In genomic region chr11:81926393-81926792, GRCm38 (mm10) we compare ENCODE assay signal across 25 mouse cellular contexts. TPM values are rescaled to one million over a fixed set of nuclear protein-coding genes. Genes with fewer than 3 reads are reported as not detected.
A peak's percentile ranks its signal among the peaks of the same experiment; 100 is the strongest.
DNase-seq lines count a peak whose midpoint lies in the region; ATAC-seq and TF ChIP-seq lines count a peak whose summit lies in the region.
"Had no signal": no experiment of that assay in that cellular context is flagged by ENCODE, and none has a peak within 500 bp of the region (broad histone marks: within the 10 kb centered on the region; RNA-seq: fewer than 3 reads in every experiment).

No protein-coding gene starts in this region.

- TF ChIP-seq CTCF in hindbrain, postnatal 0 days (IDR thresholded peaks at IDR 0.05; ENCODE audit: low read depth) = no peak

- no peak overlapping the region; the same call in 1 of the 2 replicates for H3K27ac ChIP-seq in hindbrain, embryonic 10.5 days
- H3K27ac ChIP-seq in hindbrain, postnatal 0 days = no peak overlapping the region
- H3K27ac ChIP-seq: embryonic facial prominence, embryonic 15.5 days; forebrain, embryonic 15.5 days; heart, embryonic 10.5 days; hindbrain, embryonic 15.5 days; limb, embryonic 12.5 days; liver, embryonic 13.5 days; stomach, embryonic 15.5 days had no signal

- no peaks in the 10 kb centered on the region for H3K4me1 ChIP-seq in hindbrain, embryonic 10.5 days (replicated peaks)
- H3K4me1 ChIP-seq in hindbrain, postnatal 0 days (ENCODE audit: insufficient read depth, low read length) = no peaks in the 10 kb centered on the region
- H3K4me1 ChIP-seq: embryonic facial prominence, embryonic 15.5 days; forebrain, embryonic 15.5 days; heart, embryonic 10.5 days; hindbrain, embryonic 15.5 days; limb, embryonic 12.5 days; liver, embryonic 13.5 days; stomach, embryonic 15.5 days had no signal

- no peak for ATAC-seq in hindbrain, postnatal 0 days
- ATAC-seq: forebrain, embryonic 15.5 days; intestine, embryonic 16.5 days had no signal

- no peaks in the 10 kb centered on the region for H3K36me3 ChIP-seq in hindbrain, embryonic 10.5 days
- no peaks in the 10 kb centered on the region for H3K36me3 ChIP-seq in hindbrain, postnatal 0 days (ENCODE audit: insufficient read depth, low read length)
- H3K36me3 ChIP-seq: embryonic facial prominence, embryonic 15.5 days; forebrain, embryonic 15.5 days; heart, embryonic 10.5 days; hindbrain, embryonic 15.5 days; limb, embryonic 12.5 days; liver, embryonic 13.5 days; stomach, embryonic 15.5 days had no signal

- H3K9ac ChIP-seq in hindbrain, postnatal 0 days (replicated peaks; ENCODE audit: low read length) = no peak overlapping the region
- H3K9ac ChIP-seq: embryonic facial prominence, embryonic 15.5 days; forebrain, embryonic 15.5 days; hindbrain, embryonic 15.5 days; limb, embryonic 12.5 days; liver, embryonic 13.5 days; lung, embryonic 14.5 days; stomach, embryonic 15.5 days had no signal

- no peak overlapping the region for H3K4me2 ChIP-seq in hindbrain, postnatal 0 days (ENCODE audit: low read depth, low read length)
- H3K4me2 ChIP-seq: embryonic facial prominence, embryonic 15.5 days; forebrain, embryonic 15.5 days; hindbrain, embryonic 15.5 days; limb, embryonic 12.5 days; liver, embryonic 13.5 days; lung, embryonic 14.5 days; stomach, embryonic 15.5 days had no signal

- no peaks in the 10 kb centered on the region for H3K27me3 ChIP-seq in hindbrain, embryonic 10.5 days (ENCODE audit: insufficient read depth, poor library complexity, severe bottlenecking)
- H3K27me3 ChIP-seq in hindbrain, postnatal 0 days (ENCODE audit: insufficient read depth, low read length) = no peaks in the 10 kb centered on the region
- H3K27me3 ChIP-seq: embryonic facial prominence, embryonic 15.5 days; forebrain, embryonic 15.5 days; hindbrain, embryonic 15.5 days; limb, embryonic 12.5 days; liver, embryonic 13.5 days; stomach, embryonic 15.5 days had no signal

- no peak overlapping the region for H3K4me3 ChIP-seq in hindbrain, embryonic 10.5 days
- no peak overlapping the region for H3K4me3 ChIP-seq in hindbrain, postnatal 0 days (ENCODE audit: low read length)
- H3K4me3 ChIP-seq: embryonic facial prominence, embryonic 15.5 days; forebrain, embryonic 15.5 days; heart, embryonic 10.5 days; hindbrain, embryonic 15.5 days; limb, embryonic 12.5 days; liver, embryonic 13.5 days; stomach, embryonic 15.5 days had no signal

- no peaks in the 10 kb centered on the region for H3K9me3 ChIP-seq in hindbrain, embryonic 10.5 days
- no peaks in the 10 kb centered on the region for H3K9me3 ChIP-seq in hindbrain, postnatal 0 days (ENCODE audit: low read length)
- H3K9me3 ChIP-seq: embryonic facial prominence, embryonic 15.5 days; forebrain, embryonic 15.5 days; heart, embryonic 10.5 days; hindbrain, embryonic 15.5 days; limb, embryonic 12.5 days; liver, embryonic 13.5 days; stomach, embryonic 15.5 days had no signal

- DNase-seq in hindbrain, embryonic 10.5 days (ENCODE audit: low spot score) = peak; percentile 20
- DNase-seq in hindbrain, postnatal 0 days (ENCODE audit: low spot score) = no peak
- peak; percentile 18 for DNase-seq in embryo, embryonic 10.5 days (ENCODE audit: low spot score)
- peak; percentile 14 for DNase-seq in mesoderm, embryonic 11.5 days (ENCODE audit: low read depth, low spot score)
- peak; percentile 95 for DNase-seq in retina, postnatal 1 day
- DNase-seq in layer of hippocampus, postnatal 14 days (ENCODE audit: low spot score in 2 of 2) = no peak
- DNase-seq in gastrocnemius, adult 8-10 months (ENCODE audit: low spot score in 2 of 2) = no peak
- DNase-seq: cerebellum, adult 8-10 months; heart, postnatal 10 days; kidney, postnatal 36 days; liver, embryonic 13.5 days; lung, embryonic 14.5 days; lung, postnatal 36 days; right cerebral cortex, postnatal 25 days; thymus, adult 18-20 months; thymus, postnatal 4 days had no signal

RNA-seq across cellular contexts. Expression of gene Asic2, which starts 41.9 kb away (rescaled TPM):
- polyA plus RNA-seq in hindbrain, embryonic 10.5 days (2016; fragmentation: Nextera tagmentation; extraction: Ambion mirVana) = 1.6 and 2.6 TPM in 2 replicates
- 55.2 and 57.3 TPM in 2 replicates for total RNA-seq in hindbrain, postnatal 0 days (2014; rRNA removed)
- 18.3 and 19.2 TPM in 2 replicates for polyA plus RNA-seq in hindbrain, postnatal 0 days (2015; fragmentation: Nextera tagmentation; extraction: Ambion mirVana)
- 10 to 100 TPM; 56.0 to 64.3 TPM for total RNA-seq in layer of hippocampus, postnatal 14 days (2021)
- 1 to 10 TPM in 1 of 4 experiments, under 1 TPM in 3; 0.13 to 1.5 (median 0.41) TPM for total RNA-seq in gastrocnemius, adult 8-10 months (2022)
- total RNA-seq: heart, postnatal 10 days; megakaryocyte-erythroid progenitor cell, adult 5-6 weeks had no signal
- polyA plus RNA-seq: C2C12; liver, embryonic 13.5 days had no signal

Comparison
In these comparisons a context has a peak if more than half of its experiments do, and no peak if none do; other contexts are left out.
1. DNase-seq: peak in hindbrain, embryonic 10.5 days (single experiment), embryo, embryonic 10.5 days (single experiment), mesoderm, embryonic 11.5 days (single experiment) and retina, postnatal 1 day (single experiment); none in hindbrain, postnatal 0 days (single experiment), layer of hippocampus, postnatal 14 days (0 of 2) and gastrocnemius, adult 8-10 months (0 of 2).
2. RNA of gene Asic2, which starts 41.9 kb away (total RNA-seq): 56.0 to 64.3 TPM in layer of hippocampus, postnatal 14 days and 55.2 to 57.3 TPM in hindbrain, postnatal 0 days; 0.13 to 1.5 TPM in gastrocnemius, adult 8-10 months; every median in the first group is over 10 times any median in the second.